In the genomic region with DNA sequence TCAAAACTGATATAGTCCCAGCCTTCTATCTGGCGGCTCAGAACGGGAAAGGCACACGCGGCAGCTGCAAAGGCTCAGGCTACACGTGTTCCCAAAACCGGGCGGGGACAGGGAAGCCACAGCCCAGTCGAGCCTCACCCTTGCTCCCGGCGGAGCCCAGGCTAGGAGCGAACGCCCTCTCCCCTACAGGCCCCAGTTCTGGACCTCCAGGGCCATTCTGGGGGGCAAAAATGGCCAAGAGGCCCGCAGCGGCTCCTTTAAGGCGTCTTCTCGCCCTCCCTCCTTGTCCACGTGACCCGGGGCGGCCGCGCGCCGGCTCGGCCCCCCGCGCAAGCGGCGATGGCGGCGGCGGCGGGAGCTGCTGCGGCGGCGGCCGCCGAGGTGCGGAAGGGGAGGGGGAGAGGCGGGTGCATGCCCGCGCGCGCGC, we compare ENCODE assay signal across 7 mouse cellular contexts. TPM values are rescaled to one million over a fixed set of nuclear protein-coding genes. Genes with fewer than 3 reads are reported as not detected.
DNase-seq lines count a peak whose midpoint lies in the region; ATAC-seq lines count a peak whose summit lies in the region.

Gene C2, minus strand, starts transcription at position 106 of the 427 bp plus-strand sequence.
Gene Ehmt2, plus strand, starts transcription at position 310 of the 427 bp plus-strand sequence.

- H3K27ac ChIP-seq in embryonic facial prominence, embryonic 10.5 days (replicated peaks): peak within 1 kb of the TSS; percentile 100
- H3K27ac ChIP-seq in limb, embryonic 12.5 days: peak within 1 kb of the TSS; percentile 97
- peak within 1 kb of the TSS; percentile 98 for H3K27ac ChIP-seq in midbrain, embryonic 14.5 days (replicated peaks; ENCODE audit: low read depth, low read length)

- H3K36me3 ChIP-seq in embryonic facial prominence, embryonic 10.5 days (replicated peaks): peaks cover 42% of the 10 kb centered on the region
- H3K36me3 ChIP-seq in limb, embryonic 12.5 days: peaks cover 34% of the 10 kb centered on the region
- peaks cover 26% of the 10 kb centered on the region for H3K36me3 ChIP-seq in midbrain, embryonic 14.5 days (ENCODE audit: control insufficient read depth, insufficient read depth, low read length)

- peak within 1 kb of the TSS; percentile 98 for H3K9ac ChIP-seq in limb, embryonic 12.5 days (replicated peaks)
- peak within 1 kb of the TSS; percentile 96 for H3K9ac ChIP-seq in midbrain, embryonic 14.5 days (replicated peaks; ENCODE audit: low read length)

- H3K27me3 ChIP-seq in embryonic facial prominence, embryonic 10.5 days (replicated peaks; ENCODE audit: low read depth, poor library complexity, severe bottlenecking): no peaks in the 10 kb centered on the region
- H3K27me3 ChIP-seq in limb, embryonic 12.5 days: no peaks in the 10 kb centered on the region
- no peaks in the 10 kb centered on the region for H3K27me3 ChIP-seq in midbrain, embryonic 14.5 days (ENCODE audit: control insufficient read depth, insufficient read depth, low read length)

- peak within 1 kb of the TSS; percentile 91 for H3K4me2 ChIP-seq in limb, embryonic 12.5 days
- peak within 1 kb of the TSS; percentile 97 for H3K4me2 ChIP-seq in midbrain, embryonic 14.5 days (ENCODE audit: low read length)

- H3K4me3 ChIP-seq in embryonic facial prominence, embryonic 10.5 days: peak within 1 kb of the TSS; percentile 99
- peak within 1 kb of the TSS; percentile 99 for H3K4me3 ChIP-seq in limb, embryonic 12.5 days (replicated peaks)
- H3K4me3 ChIP-seq in midbrain, embryonic 14.5 days (replicated peaks; ENCODE audit: low read depth, low read length): peak within 1 kb of the TSS; percentile 90

- peak; percentile 16; the same call in 1 of the 2 replicates for ATAC-seq in granulocyte monocyte progenitor cell, adult 5-6 weeks (replicated peaks; ENCODE audit: poor library complexity, severe bottlenecking)
- no peak for ATAC-seq in limb, embryonic 12.5 days (ENCODE audit: insufficient number of reproducible peaks, insufficient read depth, low FRiP score, low TSS enrichment, low read depth)
- ATAC-seq in midbrain, embryonic 14.5 days (ENCODE audit: low FRiP score, low TSS enrichment): peak; percentile 22; the same call in 1 of the 2 replicates

- WGBS in embryonic facial prominence, embryonic 10.5 days: under 1% methylated on average over 43 of the region's 44 CpGs
- WGBS in limb, embryonic 12.5 days: under 1% methylated on average over 28 of the region's 44 CpGs
- under 1% methylated on average over 29 of the region's 44 CpGs for WGBS in midbrain, embryonic 14.5 days

- DNase-seq in adrenal gland, postnatal 14 days: peak; percentile 91
- DNase-seq in embryonic facial prominence, embryonic 10.5 days (ENCODE audit: low spot score): peak; percentile 90
- peak; percentile 86 for DNase-seq in kidney, adult 18-20 months
- peak; percentile 92 for DNase-seq in midbrain, embryonic 14.5 days
- DNase-seq in spleen, adult 18-20 months: peak; percentile 76 to 82

- H3K4me1 ChIP-seq in embryonic facial prominence, embryonic 10.5 days: peaks cover 59% of the 10 kb centered on the region
- H3K4me1 ChIP-seq in limb, embryonic 12.5 days (replicated peaks): peaks cover 45% of the 10 kb centered on the region
- H3K4me1 ChIP-seq in midbrain, embryonic 14.5 days (ENCODE audit: control insufficient read depth, insufficient read depth, low read length): peaks cover 39% of the 10 kb centered on the region

- peaks cover 4% of the 10 kb centered on the region; the same call in 1 of the 2 replicates for H3K9me3 ChIP-seq in embryonic facial prominence, embryonic 10.5 days
- no peaks in the 10 kb centered on the region for H3K9me3 ChIP-seq in limb, embryonic 12.5 days
- H3K9me3 ChIP-seq in midbrain, embryonic 14.5 days (ENCODE audit: control insufficient read depth, low read length): no peaks in the 10 kb centered on the region

RNA-seq across cellular contexts. Expression of gene C2, which starts in this region (rescaled TPM):
- total RNA-seq in adrenal gland, postnatal 14 days (2021): 43.2 and 54.5 TPM in 2 replicates
- 0.55 and 1.6 TPM in 2 replicates for polyA plus RNA-seq in embryonic facial prominence, embryonic 10.5 days (2016; fragmentation: Nextera tagmentation; extraction: Ambion mirVana)
- total RNA-seq in granulocyte monocyte progenitor cell, adult 5-6 weeks (2014; fragmentation: Nextera tagmentation): 1.5 and 7.7 TPM in 2 replicates
- total RNA-seq in granulocyte monocyte progenitor cell, adult 5-6 weeks (2017): 0.47 TPM in 1 of 2 replicates, not detected in the other
- 0.84 and 1.1 TPM in 2 replicates for polyA plus RNA-seq in limb, embryonic 12.5 days (2016; fragmentation: Nextera tagmentation; extraction: Ambion mirVana)
- polyA plus RNA-seq in midbrain, embryonic 14.5 days (2014; fragmentation: Nextera tagmentation; extraction: Ambion mirVana): 2.1 and 3.6 TPM in 2 replicates

RNA-seq across cellular contexts. Expression of gene Ehmt2, which starts in this region (rescaled TPM):
- 112 and 134 TPM in 2 replicates for total RNA-seq in adrenal gland, postnatal 14 days (2021)
- 96.5 and 103 TPM in 2 replicates for polyA plus RNA-seq in embryonic facial prominence, embryonic 10.5 days (2016; fragmentation: Nextera tagmentation; extraction: Ambion mirVana)
- total RNA-seq in granulocyte monocyte progenitor cell, adult 5-6 weeks (2014; fragmentation: Nextera tagmentation): 78.2 and 87.0 TPM in 2 replicates
- 90.9 and 120 TPM in 2 replicates for total RNA-seq in granulocyte monocyte progenitor cell, adult 5-6 weeks (2017)
- 114 TPM in 2 replicates for polyA plus RNA-seq in limb, embryonic 12.5 days (2016; fragmentation: Nextera tagmentation; extraction: Ambion mirVana)
- 91.6 and 97.0 TPM in 2 replicates for polyA plus RNA-seq in midbrain, embryonic 14.5 days (2014; fragmentation: Nextera tagmentation; extraction: Ambion mirVana)
